Mouse (Mus musculus) kidney, adult 2 months (tissue): ENCODE measurements at regions not wholly inside any gene's neighbourhood (a gene's known extent, or its start where the extent isn't known, plus 50 kb on each side); places are given as distances from the start of the nearest gene placed in this dataset.

ENCODE experiments used
- DNase-seq: peaks from one replicate; pipeline ENCODE4 v3.0.0; 2021
- H3K27ac ChIP-seq: fragments of 200-500 bp; 2 replicates; pipeline ENCODE4 v1.5.1; 2012; ENCODE audit warnings: low read depth, low read length, control low read depth, inconsistent platforms; ENCODE audit not compliant: insufficient read depth
- H3K27me3 ChIP-seq: fragments of 200-500 bp; replicated peaks from 2 replicates; pipeline ENCODE4 v1.6.1; 2012; ENCODE audit warnings: mild to moderate bottlenecking, moderate library complexity, low read length, inconsistent platforms; ENCODE audit not compliant: control insufficient read depth, insufficient read depth
- H3K36me3 ChIP-seq: fragments of 200-500 bp; 2 replicates; pipeline ENCODE4 v1.6.1; 2012; ENCODE audit warnings: mild to moderate bottlenecking, moderate library complexity, low read length, inconsistent platforms; ENCODE audit not compliant: control insufficient read depth, insufficient read depth
- H3K4me1 ChIP-seq: fragments of 200-500 bp; 2 replicates; pipeline ENCODE4 v1.6.1; 2011; ENCODE audit warnings: low read length; ENCODE audit not compliant: control insufficient read depth, insufficient read depth
- H3K4me3 ChIP-seq: fragments of 200-500 bp; 2 replicates; pipeline ENCODE4 v1.5.1; 2011; ENCODE audit warnings: mild to moderate bottlenecking, low read depth, low read length, control low read depth; ENCODE audit not compliant: insufficient read depth
- CTCF ChIP-seq: fragments of 200-500 bp; conservative IDR thresholded peaks from 2 replicates; pipeline ENCODE4 v1.5.1; 2011; ENCODE audit warnings: low read depth, mild to moderate bottlenecking, control low read depth, low read length, moderate library complexity, mixed read lengths; ENCODE audit not compliant: insufficient read depth, insufficient read length
- POLR2A ChIP-seq: fragments of 200-500 bp; IDR thresholded peaks from one replicate; pipeline ENCODE4 v1.6.1; 2011; ENCODE audit warnings: low read depth, low read length, control low read depth
- WGBS: fragments of 180-500 bp; shearing (Covaris S2); methylation state at CpG from one replicate; pipeline ENCODE4 v1.1.7; 2018; 5-methylcytosine and 5-hydroxymethylcytosine counted together

DNA sequence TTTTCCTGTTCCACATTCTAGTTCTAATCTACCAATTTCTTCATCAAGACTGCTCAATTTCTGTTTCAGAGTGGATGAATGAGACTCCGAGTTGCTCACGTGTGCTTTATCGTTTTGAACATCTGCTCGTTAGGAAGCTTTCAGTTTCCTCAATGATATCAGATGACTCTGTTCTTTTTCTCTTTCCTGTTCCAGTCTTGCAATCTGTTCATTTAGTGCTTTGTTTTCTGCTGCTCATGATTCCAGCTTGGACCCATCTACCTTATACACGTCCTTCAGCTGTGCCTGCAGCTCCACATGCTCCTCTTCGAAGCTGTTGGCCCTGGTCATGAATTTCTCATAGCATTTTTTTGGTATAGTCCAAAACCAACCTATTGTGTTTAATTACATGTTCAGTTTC lies 99.1 kb upstream of the Gm17728 start:
- Histone ChIP-seq H3K4me1 (peaks cover 4% of the 10 kb centered on the region; the same call in 1 of the 2 replicates), H3K36me3 (no peaks in the 10 kb centered on the region), H3K4me3 (no peak overlapping the region), H3K27me3 (no peaks in the 10 kb centered on the region), H3K27ac (no peak overlapping the region)
- WGBS, result 77% methylated on average over 6 of the region's 6 CpGs
- no peak for DNase-seq
- no peak for TF ChIP-seq POLR2A
- TF ChIP-seq CTCF, result no peak

DNA sequence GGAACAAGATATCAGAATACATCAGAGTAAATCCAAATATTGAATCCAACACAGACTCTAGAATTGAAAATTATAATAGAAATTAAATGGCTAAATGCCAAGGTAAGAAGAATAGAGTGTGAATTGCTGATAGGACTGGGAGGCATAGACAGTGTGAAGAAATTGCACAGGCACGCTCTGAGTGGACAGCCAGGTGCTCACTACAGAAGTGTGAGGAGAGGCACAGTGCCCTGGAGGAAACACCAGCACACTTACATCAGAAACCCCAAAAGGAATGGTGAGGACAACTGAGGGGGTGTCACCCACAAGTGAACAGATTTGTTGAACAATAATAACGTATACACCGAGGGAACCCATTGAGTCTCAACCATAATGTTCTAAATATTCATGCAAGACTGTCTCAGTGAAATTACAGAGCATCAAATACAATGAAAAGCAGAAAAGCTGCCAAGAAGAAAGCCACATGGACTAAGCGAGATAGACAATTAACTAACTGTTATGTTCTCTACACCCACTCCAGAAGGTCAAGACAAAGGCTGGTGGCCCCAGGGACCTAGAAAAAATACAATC lies 92.9 kb upstream of the Gm17728 start:
- 85% methylated on average over 4 of the region's 4 CpGs for WGBS
- Histone ChIP-seq H3K27me3 (no peaks in the 10 kb centered on the region), H3K4me1 (no peaks in the 10 kb centered on the region), H3K36me3 (no peaks in the 10 kb centered on the region), H3K4me3 (no peak overlapping the region), H3K27ac (no peak overlapping the region)
- no peak for DNase-seq
- TF ChIP-seq CTCF (no peak), POLR2A (no peak)

DNA sequence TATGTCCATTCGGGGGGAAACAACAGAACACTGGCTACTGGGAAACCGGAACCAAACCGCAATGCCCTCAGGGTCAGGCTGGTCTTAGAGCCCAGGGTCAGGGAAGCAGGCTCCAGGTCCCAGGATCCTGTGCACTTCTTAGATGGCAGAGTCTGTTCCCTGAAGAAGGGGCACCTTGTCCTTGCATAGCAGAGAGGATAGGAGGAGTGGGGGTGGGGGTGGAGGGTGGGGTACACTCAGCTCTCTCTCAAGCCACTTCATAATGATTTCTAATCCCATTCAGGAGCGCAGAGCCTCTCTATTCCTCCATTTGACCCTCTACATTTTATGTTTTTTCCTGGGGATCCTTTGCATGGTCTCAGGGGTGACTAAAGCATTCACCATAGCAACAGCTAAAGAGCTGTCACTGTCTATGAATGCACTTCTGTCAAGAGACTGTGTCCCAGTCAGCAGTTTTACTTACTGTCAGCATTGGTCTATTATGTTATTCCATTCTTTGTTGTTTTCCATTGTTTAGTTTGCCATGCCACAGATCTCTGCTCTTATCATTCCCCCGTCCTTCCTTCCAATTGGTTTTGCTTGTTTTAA lies 64.2 kb upstream of the Gm17728 start:
- Histone ChIP-seq H3K4me3 (no peak overlapping the region), H3K36me3 (no peaks in the 10 kb centered on the region), H3K4me1 (no peaks in the 10 kb centered on the region), H3K27me3 (no peaks in the 10 kb centered on the region), H3K27ac (no peak overlapping the region)
- 85% methylated on average over 5 of the region's 5 CpGs for WGBS
- DNase-seq, result no peak
- TF ChIP-seq POLR2A, result no peak
- no peak for TF ChIP-seq CTCF
